Mouse (Mus musculus): ENCODE measurements around the gene Phkb. TPM values are rescaled to one million over a fixed set of nuclear protein-coding genes. Genes with fewer than 3 reads are reported as not detected.

Gene Phkb
- polyA plus RNA-seq, 1 experiment from 2014 or later: 42.2 TPM

GRCm38 (mm10) chr8:86038462-86038861 lies 197.7 kb downstream of the Phkb start:
- ATAC-seq (replicated peaks; ENCODE audit: extremely low read depth, insufficient read depth, low FRiP score): no peak
- WGBS: 78% methylated on average over 3 of the region's 3 CpGs
- H3K4me3 ChIP-seq (ENCODE audit: low read length): no peak overlapping the region

DNA sequence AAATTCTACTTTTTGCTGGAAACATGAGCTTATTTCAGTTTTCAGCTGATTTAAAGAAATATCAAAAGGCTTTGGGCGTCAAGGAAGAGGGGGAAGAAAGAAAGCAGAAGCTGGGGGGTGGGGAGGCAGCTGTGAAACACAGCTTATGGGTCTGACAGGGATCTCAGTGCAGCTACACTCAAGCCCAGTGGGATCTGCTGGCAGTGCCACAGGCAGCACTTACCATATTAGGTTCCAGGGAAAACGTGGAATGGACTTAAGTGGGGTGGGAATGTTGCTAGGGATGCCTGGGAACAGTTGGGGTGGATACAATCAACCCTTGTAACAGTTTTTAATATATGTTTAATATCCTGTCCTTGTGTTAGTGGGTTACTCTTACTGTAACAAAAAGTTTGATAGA lies 201.3 kb downstream of the Phkb start:
- no peak for ATAC-seq (replicated peaks; ENCODE audit: extremely low read depth, insufficient read depth, low FRiP score)
- WGBS: 31% methylated on average over 2 of the region's 2 CpGs
- Histone ChIP-seq H3K9me3 (replicated peaks; ENCODE audit: control insufficient read depth, low read length) (no peaks in the 10 kb centered on the region), H3K36me3 (ENCODE audit: control insufficient read depth, insufficient read depth) (no peaks in the 10 kb centered on the region), H3K27ac (ENCODE audit: low read length) (no peak overlapping the region), H3K27me3 (ENCODE audit: control insufficient read depth, insufficient read depth, low read length) (no peaks in the 10 kb centered on the region), H3K4me3 (ENCODE audit: low read length) (no peak overlapping the region), H3K4me2 (ENCODE audit: low read depth, low read length) (no peak overlapping the region), H3K4me1 (ENCODE audit: control insufficient read depth, insufficient read depth, low read length) (0 out of 2 replicates have a peak, but pooled peaks cover 2% of the 10 kb centered on the region), H3K9ac (ENCODE audit: low read length) (no peak overlapping the region)

More at GRCm38 (mm10) chr8:86038462-86038861, 197.7 kb downstream of the Phkb start:
- H3K4me1 ChIP-seq (ENCODE audit: control insufficient read depth, insufficient read depth, low read length): 0 out of 2 replicates have a peak, but pooled peaks cover 2% of the 10 kb centered on the region
- H3K36me3 ChIP-seq (ENCODE audit: control insufficient read depth, insufficient read depth): no peaks in the 10 kb centered on the region; the same call in 1 of the 2 replicates
- H3K4me2 ChIP-seq (ENCODE audit: low read depth, low read length): no peak overlapping the region
- no peak overlapping the region for H3K27ac ChIP-seq (ENCODE audit: low read length)
- H3K9me3 ChIP-seq (replicated peaks; ENCODE audit: control insufficient read depth, low read length): no peaks in the 10 kb centered on the region
- H3K9ac ChIP-seq (ENCODE audit: low read length): no peak overlapping the region
- H3K27me3 ChIP-seq (ENCODE audit: control insufficient read depth, insufficient read depth, low read length): no peaks in the 10 kb centered on the region

- no peak for ATAC-seq (replicated peaks; ENCODE audit: extremely low read depth, insufficient read depth, low FRiP score)
- H3K27me3 ChIP-seq (ENCODE audit: control insufficient read depth, insufficient read depth, low read length): no peaks in the 10 kb centered on the region
- no peaks in the 10 kb centered on the region for H3K9me3 ChIP-seq (replicated peaks; ENCODE audit: control insufficient read depth, low read length)
- H3K4me2 ChIP-seq (ENCODE audit: low read depth, low read length): no peak overlapping the region
- no peak overlapping the region for H3K27ac ChIP-seq (ENCODE audit: low read length)
- 83% methylated on average over 3 of the region's 3 CpGs for WGBS
- no peaks in the 10 kb centered on the region for H3K4me1 ChIP-seq (ENCODE audit: control insufficient read depth, insufficient read depth, low read length)
- no peak overlapping the region for H3K4me3 ChIP-seq (ENCODE audit: low read length)
- H3K36me3 ChIP-seq (ENCODE audit: control insufficient read depth, insufficient read depth): peaks cover 5% of the 10 kb centered on the region; the same call in 1 of the 2 replicates
- no peak overlapping the region for H3K9ac ChIP-seq (ENCODE audit: low read length)
These were observed 210.1 kb downstream of the Phkb start for GRCm38 (mm10) chr8:86050882-86051281.

DNA sequence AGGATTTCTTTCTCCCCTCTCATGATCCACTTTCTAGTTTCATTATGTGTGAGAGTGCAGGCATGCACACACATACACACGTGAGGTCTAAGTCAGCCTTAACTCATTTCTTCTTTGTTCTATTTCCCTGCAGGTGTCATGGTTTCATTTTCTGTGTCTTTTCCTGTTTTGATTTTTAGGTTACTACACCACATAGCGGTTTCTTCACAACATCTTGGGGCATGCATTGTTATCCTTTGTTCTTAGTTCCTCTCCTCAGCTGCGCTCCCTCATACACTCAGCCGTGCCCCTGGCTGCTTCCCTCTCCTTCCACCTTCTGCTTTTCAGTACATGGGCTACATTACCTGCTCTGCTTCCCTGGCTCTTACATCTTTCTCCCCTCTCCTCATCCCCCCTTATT lies 211.2 kb downstream of the Phkb start:
- no peak overlapping the region for H3K4me3 ChIP-seq (ENCODE audit: low read length)
- WGBS: 80% methylated on average over 4 of the region's 4 CpGs

GRCm38 (mm10) chr8:86058618-86059017 lies 217.9 kb downstream of the Phkb start:
- Histone ChIP-seq H3K4me3 (ENCODE audit: low read length) (no peak overlapping the region), H3K4me1 (ENCODE audit: control insufficient read depth, insufficient read depth, low read length) (no peaks in the 10 kb centered on the region), H3K4me2 (ENCODE audit: low read depth, low read length) (no peak overlapping the region), H3K27ac (ENCODE audit: low read length) (no peak overlapping the region), H3K36me3 (ENCODE audit: control insufficient read depth, insufficient read depth) (peaks cover 27% of the 10 kb centered on the region), H3K9me3 (replicated peaks; ENCODE audit: control insufficient read depth, low read length) (no peaks in the 10 kb centered on the region), H3K9ac (ENCODE audit: low read length) (no peak overlapping the region), H3K27me3 (ENCODE audit: control insufficient read depth, insufficient read depth, low read length) (no peaks in the 10 kb centered on the region)
- ATAC-seq (replicated peaks; ENCODE audit: extremely low read depth, insufficient read depth, low FRiP score): no peak
- WGBS: 70% methylated on average over 5 of the region's 5 CpGs

More for the DNA sequence above, 211.2 kb downstream of the Phkb start:
- Histone ChIP-seq H3K4me2 (ENCODE audit: low read depth, low read length) (no peak overlapping the region), H3K36me3 (ENCODE audit: control insufficient read depth, insufficient read depth) (peaks cover 9% of the 10 kb centered on the region), H3K4me1 (ENCODE audit: control insufficient read depth, insufficient read depth, low read length) (no peaks in the 10 kb centered on the region), H3K27ac (ENCODE audit: low read length) (no peak overlapping the region), H3K9ac (ENCODE audit: low read length) (no peak overlapping the region), H3K27me3 (ENCODE audit: control insufficient read depth, insufficient read depth, low read length) (no peaks in the 10 kb centered on the region), H3K9me3 (replicated peaks; ENCODE audit: control insufficient read depth, low read length) (no peaks in the 10 kb centered on the region)
- ATAC-seq (replicated peaks; ENCODE audit: extremely low read depth, insufficient read depth, low FRiP score): no peak; the same call in 1 of the 2 replicates

DNA sequence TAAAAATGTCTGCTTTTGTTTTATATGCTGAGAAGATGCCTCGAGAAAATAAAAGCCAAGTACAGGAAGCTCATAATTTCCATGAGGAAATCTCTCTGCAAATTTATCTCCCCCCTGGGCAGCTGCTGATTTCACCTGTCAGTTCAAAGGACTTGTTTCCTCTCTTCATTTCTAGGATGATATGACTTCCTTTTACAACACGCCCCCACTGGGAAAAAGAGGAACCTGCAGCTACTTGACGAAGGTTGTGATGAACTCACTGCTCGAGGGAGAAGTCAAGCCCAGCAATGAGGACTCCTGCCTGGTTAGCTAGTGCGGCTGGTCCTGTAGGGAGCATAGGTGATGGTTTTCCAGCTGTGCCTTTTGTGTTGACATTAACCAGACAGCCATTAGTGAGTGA lies 218.4 kb downstream of the Phkb start:
- Histone ChIP-seq H3K4me2 (ENCODE audit: low read depth, low read length) (no peak overlapping the region), H3K9ac (ENCODE audit: low read length) (no peak overlapping the region), H3K27me3 (ENCODE audit: control insufficient read depth, insufficient read depth, low read length) (no peaks in the 10 kb centered on the region), H3K4me3 (ENCODE audit: low read length) (no peak overlapping the region), H3K9me3 (replicated peaks; ENCODE audit: control insufficient read depth, low read length) (no peaks in the 10 kb centered on the region), H3K36me3 (ENCODE audit: control insufficient read depth, insufficient read depth) (peaks cover 27% of the 10 kb centered on the region), H3K27ac (ENCODE audit: low read length) (no peak overlapping the region), H3K4me1 (ENCODE audit: control insufficient read depth, insufficient read depth, low read length) (no peaks in the 10 kb centered on the region)
- 60% methylated on average over 5 of the region's 5 CpGs for WGBS
- ATAC-seq (replicated peaks; ENCODE audit: extremely low read depth, insufficient read depth, low FRiP score): no peak

- ATAC-seq (replicated peaks; ENCODE audit: extremely low read depth, insufficient read depth, low FRiP score): no peak
- Histone ChIP-seq H3K4me2 (ENCODE audit: low read depth, low read length) (no peak overlapping the region), H3K9me3 (replicated peaks; ENCODE audit: control insufficient read depth, low read length) (no peaks in the 10 kb centered on the region), H3K27ac (ENCODE audit: low read length) (no peak overlapping the region), H3K9ac (ENCODE audit: low read length) (no peak overlapping the region), H3K36me3 (ENCODE audit: control insufficient read depth, insufficient read depth) (peaks cover 12% of the 10 kb centered on the region; the same call in 1 of the 2 replicates), H3K27me3 (ENCODE audit: control insufficient read depth, insufficient read depth, low read length) (no peaks in the 10 kb centered on the region), H3K4me3 (ENCODE audit: low read length) (no peak overlapping the region), H3K4me1 (ENCODE audit: control insufficient read depth, insufficient read depth, low read length) (no peaks in the 10 kb centered on the region)
- WGBS: 94% methylated on average over 2 of the region's 2 CpGs
These were observed 222.7 kb downstream of the Phkb start for GRCm38 (mm10) chr8:86063411-86063810.

GRCm38 (mm10) chr8:86079433-86079832 lies 238.7 kb downstream of the Phkb start:
- Histone ChIP-seq H3K4me1 (ENCODE audit: control insufficient read depth, insufficient read depth, low read length) (no peaks in the 10 kb centered on the region), H3K9me3 (replicated peaks; ENCODE audit: control insufficient read depth, low read length) (no peaks in the 10 kb centered on the region), H3K4me3 (ENCODE audit: low read length) (no peak overlapping the region), H3K36me3 (ENCODE audit: control insufficient read depth, insufficient read depth) (no peaks in the 10 kb centered on the region), H3K27ac (ENCODE audit: low read length) (no peak overlapping the region), H3K4me2 (ENCODE audit: low read depth, low read length) (no peak overlapping the region), H3K9ac (ENCODE audit: low read length) (no peak overlapping the region), H3K27me3 (ENCODE audit: control insufficient read depth, insufficient read depth, low read length) (no peaks in the 10 kb centered on the region)
- no peak for ATAC-seq (replicated peaks; ENCODE audit: extremely low read depth, insufficient read depth, low FRiP score)
- 88% methylated on average over 1 of the region's 1 CpGs for WGBS

DNA sequence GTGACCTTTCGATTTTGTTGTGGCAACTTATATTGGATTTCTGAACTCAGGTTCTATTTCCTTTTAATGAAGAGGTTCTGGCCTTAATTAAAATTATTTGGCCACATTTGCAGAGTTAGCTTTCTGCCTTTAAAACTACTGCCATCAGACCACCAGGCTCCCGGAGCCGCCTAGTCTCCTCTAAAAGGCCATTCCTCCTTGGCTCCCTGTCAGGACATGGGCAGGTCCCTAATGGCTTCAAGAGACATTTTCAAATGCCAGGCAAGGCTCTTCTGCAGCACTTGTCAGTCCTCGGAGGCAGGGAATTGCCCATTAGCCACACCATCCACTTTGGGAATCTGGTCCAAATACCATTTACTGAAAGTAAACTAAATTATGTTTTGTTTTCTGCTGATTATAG lies 242.6 kb downstream of the Phkb start:
- H3K9me3 ChIP-seq (replicated peaks; ENCODE audit: control insufficient read depth, low read length): no peaks in the 10 kb centered on the region
- H3K4me1 ChIP-seq (ENCODE audit: control insufficient read depth, insufficient read depth, low read length): no peaks in the 10 kb centered on the region
- ATAC-seq (replicated peaks; ENCODE audit: extremely low read depth, insufficient read depth, low FRiP score): no peak
- WGBS: 65% methylated on average over 4 of the region's 4 CpGs
- H3K36me3 ChIP-seq (ENCODE audit: control insufficient read depth, insufficient read depth): no peaks in the 10 kb centered on the region
- no peak overlapping the region for H3K4me2 ChIP-seq (ENCODE audit: low read depth, low read length)
- H3K4me3 ChIP-seq (ENCODE audit: low read length): no peak overlapping the region
- no peak overlapping the region for H3K9ac ChIP-seq (ENCODE audit: low read length)
- no peaks in the 10 kb centered on the region for H3K27me3 ChIP-seq (ENCODE audit: control insufficient read depth, insufficient read depth, low read length)
- no peak overlapping the region for H3K27ac ChIP-seq (ENCODE audit: low read length)
